Mouse (Mus musculus): Measurements from ENCODE around the gene Fzd4. TPM values are rescaled to one million over a fixed set of nuclear protein-coding genes. Genes with fewer than 3 reads are reported as not detected.

Fzd4 gene
- polyA plus RNA-seq, 1 experiment, result 0.60 TPM

- no peaks in the 10 kb centered on the region for H3K79me2 ChIP-seq (ENCODE audit: control insufficient read depth, insufficient read depth)
- no peak overlapping the region for H3ac ChIP-seq (ENCODE audit: control insufficient read depth, insufficient read length, low read depth)
- H3K27me3 ChIP-seq (ENCODE audit: control insufficient read depth, insufficient read depth, insufficient read length), result no peaks in the 10 kb centered on the region
- H3K79me3 ChIP-seq (ENCODE audit: low read depth), result no peaks in the 10 kb centered on the region
- no peaks in the 10 kb centered on the region for H3K36me3 ChIP-seq (ENCODE audit: control insufficient read depth, insufficient read depth)
- no peak overlapping the region for H3K4me3 ChIP-seq (ENCODE audit: insufficient read depth, poor library complexity, severe bottlenecking)
- TF ChIP-seq MAX (IDR thresholded peaks at IDR 0.05) (no peak), USF1 (IDR thresholded peaks at IDR 0.05; ENCODE audit: low read depth) (no peak), FOSL1 (IDR thresholded peaks at IDR 0.05; ENCODE audit: insufficient read depth, low read length, poor library complexity, severe bottlenecking) (no peak), MYOG (IDR thresholded peaks at IDR 0.05; ENCODE audit: control insufficient read depth, extremely low read depth, insufficient read length) (no peak), CEBPB (IDR thresholded peaks at IDR 0.05; ENCODE audit: low read depth) (no peak), MYOD1 (IDR thresholded peaks at IDR 0.05; ENCODE audit: control insufficient read depth, insufficient read length, low read depth) (no peak), CTCF (IDR thresholded peaks at IDR 0.05; ENCODE audit: control insufficient read depth, insufficient read depth, insufficient read length) (no peak)
Measured at GRCm38 (mm10) chr7:89456380-89457076, 52.4 kb downstream of the Fzd4 start.

- no peak overlapping the region for H3ac ChIP-seq (ENCODE audit: control insufficient read depth, insufficient read length, low read depth)
- no peaks in the 10 kb centered on the region for H3K79me2 ChIP-seq (ENCODE audit: control insufficient read depth, insufficient read depth)
- no peaks in the 10 kb centered on the region for H3K79me3 ChIP-seq (ENCODE audit: low read depth)
- no peak overlapping the region for H3K4me3 ChIP-seq (ENCODE audit: insufficient read depth, poor library complexity, severe bottlenecking)
- no peaks in the 10 kb centered on the region for H3K36me3 ChIP-seq (ENCODE audit: control insufficient read depth, insufficient read depth)
- TF ChIP-seq MAX (IDR thresholded peaks at IDR 0.05) (no peak), CTCF (IDR thresholded peaks at IDR 0.05; ENCODE audit: control insufficient read depth, insufficient read depth, insufficient read length) (no peak), FOSL1 (IDR thresholded peaks at IDR 0.05; ENCODE audit: insufficient read depth, low read length, poor library complexity, severe bottlenecking) (no peak), USF1 (IDR thresholded peaks at IDR 0.05; ENCODE audit: low read depth) (no peak), MYOD1 (IDR thresholded peaks at IDR 0.05; ENCODE audit: control insufficient read depth, insufficient read length, low read depth) (no peak), MYOG (IDR thresholded peaks at IDR 0.05; ENCODE audit: control insufficient read depth, extremely low read depth, insufficient read length) (no peak), CEBPB (IDR thresholded peaks at IDR 0.05; ENCODE audit: low read depth) (no peak)
- no peaks in the 10 kb centered on the region for H3K27me3 ChIP-seq (ENCODE audit: control insufficient read depth, insufficient read depth, insufficient read length)
Measured at GRCm38 (mm10) chr7:89459691-89460090, 55.5 kb downstream of the Fzd4 start.

- no peak for TF ChIP-seq CTCF (IDR thresholded peaks at IDR 0.05; ENCODE audit: control insufficient read depth, insufficient read depth, insufficient read length)
- no peak for TF ChIP-seq CEBPB (IDR thresholded peaks at IDR 0.05; ENCODE audit: low read depth)
- no peak for TF ChIP-seq MYOD1 (IDR thresholded peaks at IDR 0.05; ENCODE audit: control insufficient read depth, insufficient read length, low read depth)
- TF ChIP-seq MAX (IDR thresholded peaks at IDR 0.05), result no peak
- no peak for TF ChIP-seq USF1 (IDR thresholded peaks at IDR 0.05; ENCODE audit: low read depth)
- TF ChIP-seq MYOG (IDR thresholded peaks at IDR 0.05; ENCODE audit: control insufficient read depth, extremely low read depth, insufficient read length), result no peak
- Histone ChIP-seq H3K36me3 (ENCODE audit: control insufficient read depth, insufficient read depth) (no peaks in the 10 kb centered on the region), H3ac (ENCODE audit: control insufficient read depth, insufficient read length, low read depth) (no peak overlapping the region), H3K4me3 (ENCODE audit: insufficient read depth, poor library complexity, severe bottlenecking) (no peak overlapping the region), H3K79me3 (ENCODE audit: low read depth) (no peaks in the 10 kb centered on the region), H3K27me3 (ENCODE audit: control insufficient read depth, insufficient read depth, insufficient read length) (no peaks in the 10 kb centered on the region), H3K79me2 (ENCODE audit: control insufficient read depth, insufficient read depth) (no peaks in the 10 kb centered on the region)
Measured at GRCm38 (mm10) chr7:89460911-89461310, 56.8 kb downstream of the Fzd4 start.

- Histone ChIP-seq H3K79me2 (ENCODE audit: control insufficient read depth, insufficient read depth) (no peaks in the 10 kb centered on the region), H3K79me3 (ENCODE audit: low read depth) (no peaks in the 10 kb centered on the region)
- TF ChIP-seq MYOG (IDR thresholded peaks at IDR 0.05; ENCODE audit: control insufficient read depth, extremely low read depth, insufficient read length), result no peak
- no peak for TF ChIP-seq CTCF (IDR thresholded peaks at IDR 0.05; ENCODE audit: control insufficient read depth, insufficient read depth, insufficient read length)
- TF ChIP-seq MAX (IDR thresholded peaks at IDR 0.05), result no peak
- no peak for TF ChIP-seq USF1 (IDR thresholded peaks at IDR 0.05; ENCODE audit: low read depth)
- no peak for TF ChIP-seq MYOD1 (IDR thresholded peaks at IDR 0.05; ENCODE audit: control insufficient read depth, insufficient read length, low read depth)
- TF ChIP-seq FOSL1 (IDR thresholded peaks at IDR 0.05; ENCODE audit: insufficient read depth, low read length, poor library complexity, severe bottlenecking), result no peak
- no peak for TF ChIP-seq CEBPB (IDR thresholded peaks at IDR 0.05; ENCODE audit: low read depth)
Measured at GRCm38 (mm10) chr7:89461351-89461750, 57.2 kb downstream of the Fzd4 start.

More at GRCm38 (mm10) chr7:89461351-89461750, 57.2 kb downstream of the Fzd4 start:
- H3K36me3 ChIP-seq (ENCODE audit: control insufficient read depth, insufficient read depth), result no peaks in the 10 kb centered on the region
- H3ac ChIP-seq (ENCODE audit: control insufficient read depth, insufficient read length, low read depth), result no peak overlapping the region
- H3K4me3 ChIP-seq (ENCODE audit: insufficient read depth, poor library complexity, severe bottlenecking), result no peak overlapping the region
- no peaks in the 10 kb centered on the region for H3K27me3 ChIP-seq (ENCODE audit: control insufficient read depth, insufficient read depth, insufficient read length)

Other genes starting within 250 kb of the Fzd4 start
- gene Tmem135, start 133 bp upstream of the Fzd4 start, polyA plus RNA-seq (2012; fragmentation: generic; extraction: Trizol), result 4.5 TPM
- 110 TPM for gene Prss23, start 122.8 kb downstream of the Fzd4 start, polyA plus RNA-seq (2012; fragmentation: generic; extraction: Trizol)
- 2.1 TPM for gene Me3, start 228.0 kb downstream of the Fzd4 start, polyA plus RNA-seq (2012; fragmentation: generic; extraction: Trizol)